Mouse (Mus musculus) heart, embryonic 15.5 days (tissue): Measurements from ENCODE around the gene Cpt1a. TPM values are rescaled to one million over a fixed set of nuclear protein-coding genes. Genes with fewer than 3 reads are reported as not detected.

Source experiments
- ATAC-seq: fragments of 200-750 bp; cut with Nextera tagmentation; replicated peaks from 2 replicates; pipeline ENCODE4 v1.8.0; 2017; ENCODE audit warnings: low read depth, moderate TSS enrichment; ENCODE audit not compliant: insufficient number of reproducible peaks, insufficient read depth, low FRiP score
- H3K27ac ChIP-seq: fragments of 300-500 bp; sonication (generic); 2 replicates; pipeline ENCODE4 v1.5.1; 2015; ENCODE audit warnings: mild to moderate bottlenecking, inconsistent platforms
- H3K27me3 ChIP-seq: fragments of 300-500 bp; sonication (generic); 2 replicates; pipeline ENCODE4 v1.6.1; 2015; ENCODE audit warnings: inconsistent platforms
- H3K36me3 ChIP-seq: fragments of 300-500 bp; sonication (generic); 2 replicates; pipeline ENCODE4 v1.6.1; 2015; ENCODE audit warnings: mild to moderate bottlenecking, inconsistent platforms
- H3K4me1 ChIP-seq: fragments of 300-500 bp; sonication (generic); replicated peaks from 2 replicates; pipeline ENCODE4 v1.6.1; 2015; ENCODE audit warnings: inconsistent platforms
- H3K4me2 ChIP-seq: fragments of 300-500 bp; sonication (generic); 2 replicates; pipeline ENCODE4 v1.6.1; 2015; ENCODE audit warnings: inconsistent platforms, mild to moderate bottlenecking, moderate library complexity
- H3K4me3 ChIP-seq: fragments of 300-500 bp; sonication (generic); 2 replicates; pipeline ENCODE4 v1.5.1; 2015; ENCODE audit warnings: mild to moderate bottlenecking, inconsistent platforms
- H3K9ac ChIP-seq: fragments of 300-500 bp; sonication (generic); 2 replicates; pipeline ENCODE4 v1.6.1; 2015; ENCODE audit warnings: mild to moderate bottlenecking, inconsistent platforms
- H3K9me3 ChIP-seq: fragments of 300-500 bp; sonication (generic); replicated peaks from 2 replicates; pipeline ENCODE4 v1.6.1; 2016; ENCODE audit warnings: inconsistent platforms
- whole genome bisulfite sequencing: fragments of 180-500 bp; shearing (Covaris S2); methylation state at CpG from one replicate; pipeline ENCODE4 v1.1.7; 2015; ENCODE audit warnings: mixed read lengths; 5-methylcytosine and 5-hydroxymethylcytosine counted together
- polyA plus RNA-seq: library from polyadenylated mRNA; unstranded; fragments of >200 nt; fragmentation: Nextera tagmentation; extraction: Ambion mirVana; gene quantifications from 2 replicates; pipeline ENCODE4 v1.2.1, GENCODE M21; 2015

The Cpt1a gene
- polyA plus RNA-seq, 1 experiment from 2014 or later, result 25.7 TPM

GRCm38 (mm10) chr19:3326479-3327047 is 4.4 kb downstream of the Cpt1a start:
- Histone ChIP-seq H3K4me3 (no peak overlapping the region), H3K4me1 (peaks cover 40% of the 10 kb centered on the region), H3K27ac (peak overlapping the region; percentile 98), H3K9ac (0 out of 2 replicates have a peak overlapping the region, but pooled peaks have one; percentile 79), H3K36me3 (no peaks in the 10 kb centered on the region), H3K4me2 (peak overlapping the region; percentile 98), H3K27me3 (no peaks in the 10 kb centered on the region), H3K9me3 (no peaks in the 10 kb centered on the region)
- ATAC-seq, result no peak
- 80% methylated on average over 12 of the region's 12 CpGs for WGBS

GRCm38 (mm10) chr19:3333247-3333646 is 11.1 kb downstream of the Cpt1a start:
- Histone ChIP-seq H3K4me3 (no peak overlapping the region), H3K9me3 (no peaks in the 10 kb centered on the region), H3K27me3 (no peaks in the 10 kb centered on the region), H3K36me3 (no peaks in the 10 kb centered on the region), H3K27ac (no peak overlapping the region), H3K9ac (no peak overlapping the region), H3K4me2 (no peak overlapping the region), H3K4me1 (peaks cover 37% of the 10 kb centered on the region)
- WGBS, result 75% methylated on average over 6 of the region's 6 CpGs
- ATAC-seq, result no peak

GRCm38 (mm10) chr19:3333694-3334515 is 11.8 kb downstream of the Cpt1a start:
- Histone ChIP-seq H3K27me3 (no peaks in the 10 kb centered on the region), H3K4me1 (peaks cover 34% of the 10 kb centered on the region), H3K9me3 (no peaks in the 10 kb centered on the region), H3K36me3 (no peaks in the 10 kb centered on the region), H3K27ac (no peak overlapping the region), H3K4me2 (no peak overlapping the region), H3K9ac (no peak overlapping the region), H3K4me3 (no peak overlapping the region)
- ATAC-seq, result 0 out of 2 replicates have a peak, but pooled peaks have one; percentile 17
- WGBS, result 79% methylated on average over 17 of the region's 17 CpGs

- Histone ChIP-seq H3K9ac (no peak overlapping the region), H3K4me1 (peaks cover 34% of the 10 kb centered on the region), H3K4me3 (no peak overlapping the region), H3K27me3 (no peaks in the 10 kb centered on the region), H3K9me3 (no peaks in the 10 kb centered on the region), H3K4me2 (no peak overlapping the region), H3K27ac (no peak overlapping the region), H3K36me3 (no peaks in the 10 kb centered on the region)
- ATAC-seq, result no peak
- 60% methylated on average over 4 of the region's 4 CpGs for WGBS
Measured at GRCm38 (mm10) chr19:3334550-3334949, 12.4 kb downstream of the Cpt1a start.

- 71% methylated on average over 1 of the region's 1 CpGs for WGBS
- H3K27ac ChIP-seq, result no peak overlapping the region
- H3K9me3 ChIP-seq, result no peaks in the 10 kb centered on the region
- H3K4me3 ChIP-seq, result no peak overlapping the region
- no peak overlapping the region for H3K9ac ChIP-seq
- no peaks in the 10 kb centered on the region for H3K36me3 ChIP-seq
- H3K4me1 ChIP-seq, result peaks cover 38% of the 10 kb centered on the region
- H3K27me3 ChIP-seq, result no peaks in the 10 kb centered on the region
- no peak for ATAC-seq
- H3K4me2 ChIP-seq, result no peak overlapping the region
Measured at GRCm38 (mm10) chr19:3335917-3336316, 13.8 kb downstream of the Cpt1a start.

- WGBS, result 68% methylated on average over 8 of the region's 8 CpGs
- Histone ChIP-seq H3K9ac (no peak overlapping the region), H3K27ac (no peak overlapping the region), H3K4me1 (peaks cover 42% of the 10 kb centered on the region), H3K9me3 (no peaks in the 10 kb centered on the region), H3K4me3 (no peak overlapping the region), H3K27me3 (no peaks in the 10 kb centered on the region), H3K4me2 (no peak overlapping the region), H3K36me3 (no peaks in the 10 kb centered on the region)
- ATAC-seq, result 0 out of 2 replicates have a peak, but pooled peaks have one; percentile 34
Measured at GRCm38 (mm10) chr19:3336485-3337255, 14.5 kb downstream of the Cpt1a start.

- no peak for ATAC-seq
- no peak overlapping the region for H3K4me2 ChIP-seq
- H3K27ac ChIP-seq, result no peak overlapping the region
- H3K27me3 ChIP-seq, result no peaks in the 10 kb centered on the region
- WGBS, result 81% methylated on average over 8 of the region's 8 CpGs
- H3K4me1 ChIP-seq, result peaks cover 38% of the 10 kb centered on the region
- no peaks in the 10 kb centered on the region for H3K9me3 ChIP-seq
- no peak overlapping the region for H3K9ac ChIP-seq
- H3K36me3 ChIP-seq, result no peaks in the 10 kb centered on the region
- H3K4me3 ChIP-seq, result no peak overlapping the region
Measured at GRCm38 (mm10) chr19:3339187-3339586, 17.1 kb downstream of the Cpt1a start.

GRCm38 (mm10) chr19:3341021-3341420 is 18.9 kb downstream of the Cpt1a start:
- no peaks in the 10 kb centered on the region for H3K9me3 ChIP-seq
- no peak overlapping the region for H3K9ac ChIP-seq
- H3K4me3 ChIP-seq, result no peak overlapping the region
- H3K4me1 ChIP-seq, result peaks cover 35% of the 10 kb centered on the region
- 69% methylated on average over 3 of the region's 3 CpGs for WGBS
- H3K27me3 ChIP-seq, result no peaks in the 10 kb centered on the region
- no peak overlapping the region for H3K4me2 ChIP-seq
- no peak for ATAC-seq
- no peak overlapping the region for H3K27ac ChIP-seq
- no peaks in the 10 kb centered on the region for H3K36me3 ChIP-seq

- Histone ChIP-seq H3K4me1 (peaks cover 22% of the 10 kb centered on the region), H3K9ac (no peak overlapping the region), H3K27ac (no peak overlapping the region), H3K9me3 (no peaks in the 10 kb centered on the region; the same call in 1 of the 2 replicates), H3K36me3 (0 out of 2 replicates have a peak, but pooled peaks cover 5% of the 10 kb centered on the region), H3K27me3 (no peaks in the 10 kb centered on the region), H3K4me3 (no peak overlapping the region), H3K4me2 (no peak overlapping the region)
- no peak for ATAC-seq
- WGBS, result 58% methylated on average over 3 of the region's 3 CpGs
Measured at GRCm38 (mm10) chr19:3343929-3344328, 21.8 kb downstream of the Cpt1a start.

GRCm38 (mm10) chr19:3344636-3345544 is 22.8 kb downstream of the Cpt1a start:
- Histone ChIP-seq H3K36me3 (peaks cover 13% of the 10 kb centered on the region; the same call in 1 of the 2 replicates), H3K4me1 (peaks cover 17% of the 10 kb centered on the region), H3K9me3 (no peaks in the 10 kb centered on the region; the same call in 1 of the 2 replicates), H3K4me3 (no peak overlapping the region), H3K27me3 (no peaks in the 10 kb centered on the region), H3K4me2 (no peak overlapping the region), H3K27ac (no peak overlapping the region), H3K9ac (no peak overlapping the region)
- WGBS, result 87% methylated on average over 8 of the region's 8 CpGs
- ATAC-seq, result no peak
